Comparison of ENCODE assay signal across 7 mouse cellular contexts in genomic region chr8:54529382-54530296, GRCm38 (mm10). TPM values are rescaled to one million over a fixed set of nuclear protein-coding genes. Genes with fewer than 3 reads are reported as not detected.
DNase-seq lines count a peak whose midpoint lies in the region; ATAC-seq and TF ChIP-seq lines count a peak whose summit lies in the region.

Gene Asb5 (plus strand): TSS chr8:54529580.
Gene Spcs3 (minus strand): TSS chr8:54529998.

- intact Hi-C loops in left cerebral cortex, postnatal 4 days (cut with DNase I): no loop called here

- under 1% methylated on average over 89 of the region's 89 CpGs for WGBS in embryonic facial prominence, embryonic 10.5 days
- WGBS in intestine, postnatal 0 days: under 1% methylated on average over 73 of the region's 89 CpGs
- WGBS in midbrain, embryonic 12.5 days: under 1% methylated on average over 82 of the region's 89 CpGs
- under 1% methylated on average over 88 of the region's 89 CpGs for WGBS in small intestine, adult 2 months

- TF ChIP-seq CTCF in intestine, postnatal 0 days (IDR thresholded peaks at IDR 0.05; ENCODE audit: low read depth): no peak
- TF ChIP-seq CTCF in small intestine, adult 2 months (IDR thresholded peaks at IDR 0.05; ENCODE audit: extremely low read depth, insufficient read length, insufficient replicate concordance, low read depth, low read length): no peak

- H3K36me3 ChIP-seq in embryonic facial prominence, embryonic 10.5 days (replicated peaks): peaks cover 25% of the 10 kb centered on the region
- no peaks in the 10 kb centered on the region for H3K36me3 ChIP-seq in intestine, postnatal 0 days (ENCODE audit: control insufficient read depth, insufficient read depth)
- H3K36me3 ChIP-seq in midbrain, embryonic 12.5 days: no peaks in the 10 kb centered on the region
- H3K36me3 ChIP-seq in small intestine, adult 2 months (ENCODE audit: control insufficient read depth, insufficient read depth, low read length): peaks cover 1% of the 10 kb centered on the region

- peak within 1 kb of the TSS; percentile 90 for H3K4me3 ChIP-seq in embryonic facial prominence, embryonic 10.5 days
- H3K4me3 ChIP-seq in intestine, postnatal 0 days (ENCODE audit: low read depth, low read length): peak within 1 kb of the TSS; percentile 99
- peak within 1 kb of the TSS; percentile 89 for H3K4me3 ChIP-seq in midbrain, embryonic 12.5 days
- H3K4me3 ChIP-seq in small intestine, adult 2 months (ENCODE audit: low read depth, low read length): peak within 1 kb of the TSS; percentile 99

- peak; percentile 98 for ATAC-seq in intestine, postnatal 0 days
- peak; percentile 94 for ATAC-seq in midbrain, embryonic 12.5 days (ENCODE audit: low FRiP score, low read depth)

- DNase-seq in adrenal gland, postnatal 10 days: peak; percentile 99
- peak; percentile 97 for DNase-seq in embryonic facial prominence, embryonic 10.5 days (ENCODE audit: low spot score)
- peak; percentile 42 for DNase-seq in gonadal fat pad, adult 2 months (ENCODE audit: low read depth)
- DNase-seq in left cerebral cortex, postnatal 4 days: peak; percentile 98

- peaks cover 17% of the 10 kb centered on the region for H3K4me1 ChIP-seq in embryonic facial prominence, embryonic 10.5 days
- H3K4me1 ChIP-seq in intestine, postnatal 0 days (replicated peaks; ENCODE audit: control insufficient read depth, insufficient read depth, low read length): no peaks in the 10 kb centered on the region
- H3K4me1 ChIP-seq in midbrain, embryonic 12.5 days: peaks cover 16% of the 10 kb centered on the region
- no peaks in the 10 kb centered on the region for H3K4me1 ChIP-seq in small intestine, adult 2 months (ENCODE audit: control insufficient read depth, insufficient read depth, insufficient read length, low read length)

- peak within 1 kb of the TSS; percentile 85 for H3K9ac ChIP-seq in intestine, postnatal 0 days (ENCODE audit: low read depth, low read length)
- H3K9ac ChIP-seq in midbrain, embryonic 12.5 days (replicated peaks): peak within 1 kb of the TSS; percentile 91

- H3K27me3 ChIP-seq in embryonic facial prominence, embryonic 10.5 days (replicated peaks; ENCODE audit: low read depth, poor library complexity, severe bottlenecking): no peaks in the 10 kb centered on the region
- no peaks in the 10 kb centered on the region for H3K27me3 ChIP-seq in intestine, postnatal 0 days (replicated peaks; ENCODE audit: control insufficient read depth, insufficient read depth, low read length)
- H3K27me3 ChIP-seq in midbrain, embryonic 12.5 days: no peaks in the 10 kb centered on the region
- no peaks in the 10 kb centered on the region for H3K27me3 ChIP-seq in small intestine, adult 2 months (ENCODE audit: control insufficient read depth, insufficient read depth, low read length)

- H3K9me3 ChIP-seq in embryonic facial prominence, embryonic 10.5 days: no peaks in the 10 kb centered on the region
- no peaks in the 10 kb centered on the region for H3K9me3 ChIP-seq in intestine, postnatal 0 days (ENCODE audit: control insufficient read depth)
- H3K9me3 ChIP-seq in midbrain, embryonic 12.5 days: no peaks in the 10 kb centered on the region

- peak within 1 kb of the TSS; percentile 78 for H3K4me2 ChIP-seq in intestine, postnatal 0 days (replicated peaks; ENCODE audit: low read depth)
- peak within 1 kb of the TSS; percentile 56 for H3K4me2 ChIP-seq in midbrain, embryonic 12.5 days (replicated peaks)

- peak within 1 kb of the TSS; percentile 96 for H3K27ac ChIP-seq in embryonic facial prominence, embryonic 10.5 days (replicated peaks)
- H3K27ac ChIP-seq in intestine, postnatal 0 days (ENCODE audit: low read depth, low read length): peak within 1 kb of the TSS; percentile 67
- peak within 1 kb of the TSS; percentile 82 for H3K27ac ChIP-seq in midbrain, embryonic 12.5 days (replicated peaks)
- peak within 1 kb of the TSS; percentile 92 for H3K27ac ChIP-seq in small intestine, adult 2 months (ENCODE audit: insufficient read depth, low read depth, low read length)

- TF ChIP-seq POLR2A in small intestine, adult 2 months (IDR thresholded peaks at IDR 0.05; ENCODE audit: low read depth, low read length): peak; percentile 18; the same call in 1 of the 2 replicates

RNA-seq across cellular contexts. Expression of gene Asb5, which starts in this region (rescaled TPM):
- 1 to 10 TPM; 3.0 to 9.8 TPM for total RNA-seq in adrenal gland, postnatal 10 days (2021)
- polyA plus RNA-seq in embryonic facial prominence, embryonic 10.5 days (2016; fragmentation: Nextera tagmentation; extraction: Ambion mirVana): 4.8 and 7.1 TPM in 2 replicates
- polyA plus RNA-seq in gonadal fat pad, adult 2 months (2012; rRNA removed): 2.0 and 3.0 TPM in 2 replicates
- 2.8 and 3.2 TPM in 2 replicates for polyA plus RNA-seq in intestine, postnatal 0 days (2015; fragmentation: Nextera tagmentation; extraction: Ambion mirVana)
- 1 to 10 TPM in 1 of 2 experiments, under 1 TPM in 1; 0.86 to 1.2 TPM for total RNA-seq in left cerebral cortex, postnatal 4 days (2021)
- polyA plus RNA-seq in midbrain, embryonic 12.5 days (2016; fragmentation: Nextera tagmentation; extraction: Ambion mirVana): 5.8 and 6.6 TPM in 2 replicates
- 0.09 and 0.52 TPM in 2 replicates for polyA plus RNA-seq in small intestine, adult 2 months (2012; rRNA removed)

RNA-seq across cellular contexts. Expression of gene Spcs3, which starts in this region (rescaled TPM):
- 10 to 100 TPM; 40.3 to 43.2 TPM for total RNA-seq in adrenal gland, postnatal 10 days (2021)
- polyA plus RNA-seq in embryonic facial prominence, embryonic 10.5 days (2016; fragmentation: Nextera tagmentation; extraction: Ambion mirVana): 87.2 and 88.3 TPM in 2 replicates
- 21.0 and 30.0 TPM in 2 replicates for polyA plus RNA-seq in gonadal fat pad, adult 2 months (2012; rRNA removed)
- 33.6 and 35.3 TPM in 2 replicates for polyA plus RNA-seq in intestine, postnatal 0 days (2015; fragmentation: Nextera tagmentation; extraction: Ambion mirVana)
- 10 to 100 TPM; 38.7 to 40.3 TPM for total RNA-seq in left cerebral cortex, postnatal 4 days (2021)
- 76.5 and 79.0 TPM in 2 replicates for polyA plus RNA-seq in midbrain, embryonic 12.5 days (2016; fragmentation: Nextera tagmentation; extraction: Ambion mirVana)
- polyA plus RNA-seq in small intestine, adult 2 months (2012; rRNA removed): 2.4 and 2.9 TPM in 2 replicates

Comparison
In these comparisons a context has a peak if more than half of its experiments do, and no peak if none do; other contexts are left out.
1. Peak in every context shown above with its lines: DNase-seq, ATAC-seq, H3K4me3 ChIP-seq and H3K27ac ChIP-seq.
2. DNase-seq: peak in every context shown above with its lines; median percentile 99 in adrenal gland, postnatal 10 days; 98 in left cerebral cortex, postnatal 4 days; 97 in embryonic facial prominence, embryonic 10.5 days; 42 in gonadal fat pad, adult 2 months.